Mouse (Mus musculus) neural tube, embryonic 12.5 days (tissue): Measurements from ENCODE around the gene Galt. TPM values are rescaled to one million over a fixed set of nuclear protein-coding genes. Genes with fewer than 3 reads are reported as not detected.

Source experiments
- ATAC-seq: fragments of 200-750 bp; cut with Nextera tagmentation; 2 replicates; pipeline ENCODE4 v1.8.0; 2017; ENCODE audit warnings: low read depth, mild to moderate bottlenecking, moderate TSS enrichment, moderate library complexity; ENCODE audit not compliant: low FRiP score
- H3K27ac ChIP-seq: fragments of 300-500 bp; sonication (generic); 2 replicates; pipeline ENCODE4 v1.5.1; 2016
- H3K27me3 ChIP-seq: fragments of 300-500 bp; sonication (generic); replicated peaks from 2 replicates; pipeline ENCODE4 v1.6.1; 2016; ENCODE audit warnings: mild to moderate bottlenecking
- H3K36me3 ChIP-seq: fragments of 300-500 bp; sonication (generic); 2 replicates; pipeline ENCODE4 v1.6.1; 2016; ENCODE audit warnings: mild to moderate bottlenecking
- H3K4me1 ChIP-seq: fragments of 300-500 bp; sonication (generic); 2 replicates; pipeline ENCODE4 v1.6.1; 2016
- H3K4me2 ChIP-seq: fragments of 300-500 bp; sonication (generic); replicated peaks from 2 replicates; pipeline ENCODE4 v1.6.1; 2016; ENCODE audit warnings: mild to moderate bottlenecking
- H3K4me3 ChIP-seq: fragments of 300-500 bp; sonication (generic); 2 replicates; pipeline ENCODE4 v1.5.1; 2016
- H3K9ac ChIP-seq: fragments of 300-500 bp; sonication (generic); 2 replicates; pipeline ENCODE4 v1.6.1; 2016; ENCODE audit warnings: mild to moderate bottlenecking
- H3K9me3 ChIP-seq: fragments of 300-500 bp; sonication (generic); 2 replicates; pipeline ENCODE4 v1.6.1; 2016; ENCODE audit warnings: mild to moderate bottlenecking
- WGBS: fragments of 180-500 bp; shearing (Covaris S2); methylation state at CpG from one replicate; pipeline ENCODE4 v1.1.7; 2016; 5-methylcytosine and 5-hydroxymethylcytosine counted together
- polyA plus RNA-seq: library from polyadenylated mRNA; unstranded; fragments of >200 nt; fragmentation: Nextera tagmentation; extraction: Ambion mirVana; gene quantifications from 2 replicates; pipeline ENCODE4 v1.2.1, GENCODE M21; 2016

Galt gene
- polyA plus RNA-seq, 1 experiment from 2014 or later: 27.3 TPM

DNA sequence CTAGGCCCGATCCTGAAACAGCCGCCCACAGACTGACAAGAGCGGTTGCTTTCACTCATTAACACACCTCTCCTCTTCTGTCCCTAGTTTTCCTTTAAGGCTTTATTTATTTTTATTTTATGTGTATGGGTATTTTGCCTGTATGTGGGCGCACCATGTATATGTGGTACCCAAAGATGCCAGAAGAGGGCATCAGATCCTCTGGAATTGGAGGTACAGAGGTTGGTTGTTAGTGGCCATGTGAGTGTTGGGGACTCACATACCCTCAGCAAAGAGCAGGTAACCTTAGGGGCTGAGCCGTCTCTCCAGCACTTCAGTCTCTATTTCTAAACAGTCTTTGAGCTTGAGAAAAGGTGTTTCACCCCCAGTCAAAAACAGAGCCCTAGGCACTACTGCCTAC lies 39.4 kb upstream of the Galt start:
- Histone ChIP-seq H3K9me3 (no peaks in the 10 kb centered on the region), H3K9ac (no peak overlapping the region), H3K4me1 (peaks cover 33% of the 10 kb centered on the region), H3K36me3 (peaks cover 56% of the 10 kb centered on the region), H3K27ac (no peak overlapping the region), H3K4me2 (no peak overlapping the region), H3K4me3 (no peak overlapping the region), H3K27me3 (no peaks in the 10 kb centered on the region)
- ATAC-seq: no peak
- 83% methylated on average over 5 of the region's 5 CpGs for WGBS

DNA sequence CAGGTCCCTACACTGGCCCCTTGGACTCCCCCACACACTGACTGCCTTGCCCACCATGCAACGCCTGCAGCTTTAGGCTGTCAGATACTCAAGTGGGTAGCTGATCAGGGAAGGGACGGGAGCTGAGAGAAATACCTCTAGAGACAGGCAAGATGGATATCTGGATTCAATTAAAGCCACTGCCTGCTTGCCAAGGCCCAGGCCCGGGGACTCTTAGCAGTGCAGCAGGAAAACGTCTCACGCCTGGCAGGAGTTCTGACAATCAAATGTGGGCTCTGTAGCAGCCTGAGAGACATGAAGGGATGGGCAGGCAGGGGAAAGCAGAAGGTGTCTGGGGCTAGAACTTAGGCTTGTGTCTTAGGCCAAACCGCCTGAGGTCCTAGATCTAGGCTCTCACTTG lies 38.2 kb upstream of the Galt start:
- Histone ChIP-seq H3K4me1 (peaks cover 32% of the 10 kb centered on the region), H3K9ac (no peak overlapping the region), H3K4me3 (no peak overlapping the region), H3K27ac (no peak overlapping the region), H3K27me3 (no peaks in the 10 kb centered on the region), H3K36me3 (peaks cover 52% of the 10 kb centered on the region), H3K9me3 (no peaks in the 10 kb centered on the region), H3K4me2 (no peak overlapping the region)
- WGBS: 78% methylated on average over 6 of the region's 6 CpGs
- no peak for ATAC-seq

DNA sequence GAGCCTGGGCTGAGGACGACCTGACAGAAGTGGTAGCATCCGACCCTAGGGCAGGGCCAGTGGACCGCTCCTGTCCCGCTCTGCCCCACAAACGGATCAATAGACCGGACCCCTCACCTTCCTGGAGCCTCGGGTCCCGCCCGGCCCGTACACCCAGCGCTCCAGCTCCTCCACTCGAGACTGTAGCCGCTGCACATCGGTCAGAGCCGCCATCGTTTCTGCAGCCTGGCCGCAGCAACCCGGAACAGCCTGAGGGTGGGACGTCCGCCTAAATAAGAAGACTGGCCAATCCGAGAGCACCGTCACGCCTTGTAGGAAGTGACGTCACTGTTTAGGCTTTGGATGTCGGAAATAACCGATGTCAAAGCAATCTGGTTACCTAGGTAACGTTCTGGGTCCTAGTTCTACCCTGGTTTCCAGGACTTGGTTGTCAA lies 32.1 kb upstream of the Galt start, which contains the start of gene Dctn3:
Dctn3 (minus strand) TSS at position 253 of the 434 bp plus-strand sequence.
- Histone ChIP-seq H3K9ac (peak within 1 kb of the TSS; percentile 71), H3K36me3 (peaks cover 27% of the 10 kb centered on the region), H3K27me3 (peaks cover 41% of the 10 kb centered on the region), H3K4me1 (peaks cover 37% of the 10 kb centered on the region), H3K4me2 (peak within 1 kb of the TSS; percentile 82), H3K27ac (no peak within 1 kb of the TSS), H3K4me3 (peak within 1 kb of the TSS; percentile 71), H3K9me3 (no peaks in the 10 kb centered on the region)
- peak; percentile 90 for ATAC-seq
- 0% methylated on average over 27 of the region's 27 CpGs for WGBS

- Histone ChIP-seq H3K27ac (0 out of 2 replicates have a peak overlapping the region, but pooled peaks have one; percentile 46), H3K9me3 (no peaks in the 10 kb centered on the region), H3K4me1 (peaks cover 39% of the 10 kb centered on the region), H3K36me3 (no peaks in the 10 kb centered on the region), H3K4me2 (peak overlapping the region; percentile 46), H3K9ac (peak overlapping the region; percentile 26; the same call in 1 of the 2 replicates), H3K27me3 (peaks cover 79% of the 10 kb centered on the region), H3K4me3 (no peak overlapping the region)
- 9% methylated on average over 20 of the region's 20 CpGs for WGBS
- peak; percentile 48 for ATAC-seq
Measured at GRCm38 (mm10) chr4:41726826-41727621, 28.0 kb upstream of the Galt start.

- Histone ChIP-seq H3K9ac (peak within 1 kb of the TSS; percentile 44), H3K27ac (no peak within 1 kb of the TSS), H3K27me3 (peaks cover 69% of the 10 kb centered on the region), H3K4me2 (peak within 1 kb of the TSS; percentile 75), H3K4me3 (peak within 1 kb of the TSS; percentile 33), H3K36me3 (no peaks in the 10 kb centered on the region), H3K9me3 (0 out of 2 replicates have a peak, but pooled peaks cover 6% of the 10 kb centered on the region), H3K4me1 (peaks cover 24% of the 10 kb centered on the region)
- no peak for ATAC-seq
- 1% methylated on average over 50 of the region's 50 CpGs for WGBS
Measured at GRCm38 (mm10) chr4:41731052-41731765, 23.8 kb upstream of the Galt start, which contains the start of gene Arid3c. Gene Arid3c (minus strand): TSS chr4:41731142.

- Histone ChIP-seq H3K4me1 (peaks cover 17% of the 10 kb centered on the region), H3K9me3 (0 out of 2 replicates have a peak, but pooled peaks cover 6% of the 10 kb centered on the region), H3K4me3 (no peak overlapping the region), H3K4me2 (no peak overlapping the region), H3K36me3 (peaks cover 15% of the 10 kb centered on the region), H3K9ac (no peak overlapping the region), H3K27me3 (peaks cover 9% of the 10 kb centered on the region), H3K27ac (no peak overlapping the region)
- 0 out of 2 replicates have a peak, but pooled peaks have one; percentile 38 for ATAC-seq
- whole genome bisulfite sequencing: 41% methylated on average over 8 of the region's 8 CpGs
Measured at GRCm38 (mm10) chr4:41737602-41738255, 17.3 kb upstream of the Galt start.

GRCm38 (mm10) chr4:41738256-41738603 lies 16.8 kb upstream of the Galt start:
- Histone ChIP-seq H3K27ac (no peak overlapping the region), H3K4me2 (no peak overlapping the region), H3K4me1 (peaks cover 17% of the 10 kb centered on the region), H3K27me3 (0 out of 2 replicates have a peak, but pooled peaks cover 5% of the 10 kb centered on the region), H3K9ac (no peak overlapping the region), H3K36me3 (peaks cover 15% of the 10 kb centered on the region), H3K9me3 (0 out of 2 replicates have a peak, but pooled peaks cover 6% of the 10 kb centered on the region), H3K4me3 (no peak overlapping the region)
- no peak for ATAC-seq
- 52% methylated on average over 1 of the region's 1 CpGs for WGBS

DNA sequence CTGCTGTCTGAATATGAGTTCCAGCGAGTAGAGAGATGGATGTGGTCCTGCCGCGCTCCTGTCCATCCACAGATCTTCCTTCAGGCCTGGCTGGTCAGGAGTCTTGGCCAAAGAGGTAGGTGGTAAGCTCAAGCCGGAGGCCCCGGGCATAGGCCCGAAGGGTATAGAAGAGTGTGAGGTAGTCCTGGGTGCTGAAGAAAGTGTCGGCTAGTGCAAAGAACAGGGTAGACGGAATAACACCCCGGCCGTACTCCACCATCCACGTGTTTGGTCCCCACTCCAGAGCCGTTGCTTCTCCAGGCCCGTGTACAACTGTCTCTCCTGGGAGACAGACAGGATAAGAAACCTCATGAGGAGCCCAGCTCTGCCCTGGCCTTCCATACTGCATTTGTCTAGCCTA lies 15.8 kb upstream of the Galt start:
- Histone ChIP-seq H3K4me3 (no peak overlapping the region), H3K27ac (no peak overlapping the region), H3K4me1 (peaks cover 17% of the 10 kb centered on the region), H3K9me3 (0 out of 2 replicates have a peak, but pooled peaks cover 6% of the 10 kb centered on the region), H3K27me3 (no peaks in the 10 kb centered on the region), H3K9ac (no peak overlapping the region), H3K36me3 (peaks cover 15% of the 10 kb centered on the region), H3K4me2 (peak overlapping the region; percentile 74)
- ATAC-seq: no peak
- 94% methylated on average over 13 of the region's 13 CpGs for WGBS

DNA sequence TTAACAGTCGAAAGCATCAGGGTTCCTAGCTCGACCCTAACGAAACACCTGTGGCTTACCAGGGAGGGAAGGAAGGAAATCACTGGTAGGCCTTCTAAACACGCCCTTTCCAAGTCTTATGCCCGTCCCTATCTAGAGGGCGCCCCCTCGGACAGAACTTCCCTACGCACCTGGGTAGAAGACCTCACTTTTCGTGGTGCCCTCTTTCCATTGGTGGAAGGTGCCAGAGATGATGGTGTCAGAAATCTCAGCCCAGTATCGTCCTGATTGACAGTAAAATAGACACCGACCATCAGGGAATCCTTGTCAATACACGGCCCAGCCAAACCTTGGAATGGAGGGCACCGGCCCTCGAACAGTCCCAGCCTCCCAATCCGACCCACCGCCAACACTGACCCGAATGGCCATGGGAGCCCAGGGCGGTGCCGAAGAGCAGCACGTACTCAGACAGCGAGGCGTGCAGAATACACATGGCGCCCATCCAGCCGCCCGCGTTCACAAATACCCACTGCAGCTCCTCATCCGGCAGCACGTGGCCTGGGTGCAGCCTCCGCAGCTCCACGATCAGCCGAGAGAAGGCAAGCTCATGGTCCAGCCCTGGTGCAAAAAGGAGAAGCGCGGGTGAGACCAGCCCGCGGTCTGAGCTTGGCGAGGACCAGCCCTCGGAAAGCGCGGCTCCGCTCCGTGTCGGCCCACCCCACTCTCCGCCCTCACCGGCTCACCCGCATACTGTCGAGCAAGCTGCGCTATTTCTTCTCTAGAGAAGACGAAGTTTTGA lies 14.5 kb upstream of the Galt start:
- Histone ChIP-seq H3K4me2 (peak overlapping the region; percentile 74), H3K4me3 (peak overlapping the region; percentile 73), H3K9me3 (peaks cover 4% of the 10 kb centered on the region; the same call in 1 of the 2 replicates), H3K27ac (peak overlapping the region; percentile 7; the same call in 1 of the 2 replicates), H3K4me1 (peaks cover 17% of the 10 kb centered on the region), H3K36me3 (peaks cover 15% of the 10 kb centered on the region), H3K27me3 (no peaks in the 10 kb centered on the region), H3K9ac (peak overlapping the region; percentile 68)
- 1% methylated on average over 48 of the region's 48 CpGs for WGBS
- peak; percentile 78 for ATAC-seq

DNA sequence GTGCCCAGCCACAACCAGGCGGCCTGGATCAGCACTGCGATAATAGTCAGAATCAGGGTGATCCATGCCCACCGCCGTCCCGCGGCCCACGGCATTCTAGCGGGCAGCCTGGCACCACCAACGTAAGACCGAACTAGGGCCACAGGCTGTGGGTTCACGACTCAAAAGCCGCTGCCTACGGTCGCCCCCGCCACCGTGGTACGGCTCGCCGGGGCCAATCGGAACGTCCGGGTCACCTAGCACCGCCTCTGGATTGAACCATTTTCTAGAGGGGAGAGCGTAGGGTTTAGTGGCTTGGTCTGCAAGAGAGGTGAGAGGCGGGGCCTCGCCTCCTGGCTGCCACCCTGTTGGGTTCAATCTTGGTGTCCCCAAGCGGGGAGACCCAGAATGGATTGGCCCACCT lies 13.9 kb upstream of the Galt start:
- under 1% methylated on average over 27 of the region's 27 CpGs for WGBS
- Histone ChIP-seq H3K4me1 (peaks cover 17% of the 10 kb centered on the region), H3K9me3 (peaks cover 7% of the 10 kb centered on the region), H3K36me3 (peaks cover 15% of the 10 kb centered on the region), H3K4me2 (peak overlapping the region; percentile 74), H3K27me3 (no peaks in the 10 kb centered on the region), H3K9ac (peak overlapping the region; percentile 68), H3K27ac (peak overlapping the region; percentile 7; the same call in 1 of the 2 replicates), H3K4me3 (peak overlapping the region; percentile 73)
- ATAC-seq: peak; percentile 95

GRCm38 (mm10) chr4:41744131-41744530 lies 10.9 kb upstream of the Galt start:
- no peak for ATAC-seq
- no peak overlapping the region for H3K4me3 ChIP-seq
- no peak overlapping the region for H3K9ac ChIP-seq
- peaks cover 14% of the 10 kb centered on the region for H3K4me1 ChIP-seq
- H3K36me3 ChIP-seq: peaks cover 3% of the 10 kb centered on the region
- 70% methylated on average over 2 of the region's 2 CpGs for WGBS
- peaks cover 17% of the 10 kb centered on the region for H3K9me3 ChIP-seq
- H3K4me2 ChIP-seq: no peak overlapping the region
- H3K27ac ChIP-seq: no peak overlapping the region
- no peaks in the 10 kb centered on the region for H3K27me3 ChIP-seq
